Mouse (Mus musculus): ENCODE data around the gene Grk5.
A peak's percentile ranks its signal among the peaks of the same experiment; 100 is the strongest.

Grk5 gene

GRCm38 (mm10) chr19:61080251-61080749 is 190.8 kb downstream of the Grk5 start:
- no peak for DNase-seq

GRCm38 (mm10) chr19:61083006-61083405 is 193.5 kb downstream of the Grk5 start:
- DNase-seq, result no peak

- DNase-seq, result peak; percentile 91
These were observed 194.8 kb downstream of the Grk5 start for GRCm38 (mm10) chr19:61084149-61084940.

- no peak for DNase-seq
These were observed 195.7 kb downstream of the Grk5 start for GRCm38 (mm10) chr19:61085217-61085616.

- no peak for DNase-seq
These were observed 198.2 kb downstream of the Grk5 start for GRCm38 (mm10) chr19:61087781-61088180.

GRCm38 (mm10) chr19:61089001-61089400 is 199.5 kb downstream of the Grk5 start:
- DNase-seq, result no peak

- DNase-seq, result no peak
These were observed 201.0 kb downstream of the Grk5 start for GRCm38 (mm10) chr19:61090541-61090940.

- no peak for DNase-seq
These were observed 207.2 kb downstream of the Grk5 start for GRCm38 (mm10) chr19:61096776-61097175.

GRCm38 (mm10) chr19:61097764-61098163 is 208.2 kb downstream of the Grk5 start:
- DNase-seq, result peak; percentile 18

GRCm38 (mm10) chr19:61110184-61110583 is 220.6 kb downstream of the Grk5 start:
- DNase-seq, result no peak

GRCm38 (mm10) chr19:61131096-61131495 is 241.5 kb downstream of the Grk5 start:
- no peak for DNase-seq

- no peak for DNase-seq
These were observed 249.1 kb downstream of the Grk5 start for GRCm38 (mm10) chr19:61138655-61139054.

- peak; percentile 85 for DNase-seq
These were observed 251.0 kb downstream of the Grk5 start, which contains the start of gene Zfp950 for GRCm38 (mm10) chr19:61140342-61141206. TSS of gene Zfp950 (minus strand) at chr19:61140840.

GRCm38 (mm10) chr19:61141299-61141698 is 251.8 kb downstream of the Grk5 start:
- no peak for DNase-seq

Data from kidney, adult 18-20 months (tissue).